Mouse (Mus musculus): ENCODE measurements around the gene Snip1.

DNA sequence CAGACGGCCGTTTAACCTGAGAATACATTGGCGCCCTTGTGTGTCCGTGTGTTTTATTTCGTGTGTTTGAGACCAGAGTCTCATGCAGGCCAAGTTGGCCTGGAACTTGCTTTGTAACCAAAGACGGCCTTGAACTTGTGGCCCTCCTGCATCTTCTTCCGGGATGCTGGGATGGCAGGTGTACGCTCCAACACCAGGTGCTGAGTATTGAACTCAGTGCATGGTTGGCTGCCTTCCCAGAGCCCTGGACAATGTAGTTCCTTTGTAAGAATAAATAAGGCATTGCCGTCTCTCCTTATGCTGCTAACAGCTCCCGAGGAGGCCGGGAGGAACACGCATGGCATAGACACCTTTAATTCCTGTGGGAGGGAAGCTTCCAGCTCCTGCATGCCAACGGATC is 50.5 kb downstream of the Snip1 start:
- TF ChIP-seq GATA1 (IDR thresholded peaks at IDR 0.05; ENCODE audit: borderline replicate concordance, low read length): no peak
- no peak for TF ChIP-seq FLI1 (IDR thresholded peaks at IDR 0.05; ENCODE audit: low read length)
